Mouse (Mus musculus): ENCODE data around the gene Smbd1.

- TF ChIP-seq CTCF (IDR thresholded peaks at IDR 0.05; ENCODE audit: low read depth, low read length) (no peak), EP300 (IDR thresholded peaks at IDR 0.05; ENCODE audit: insufficient read depth, low read depth, low read length) (no peak)
Measured at GRCm38 (mm10) chr16:32795177-32795576, 15.1 kb downstream of the Smbd1 start.

Data from ES-Bruce4 (cell line).